Mouse (Mus musculus) frontal cortex, postnatal 36 days (tissue): Measurements from ENCODE around the gene Prrc2a.
"Not testable (repeated sequence)": the region's sequence is repeated elsewhere in the genome, so short reads cannot be mapped to it uniquely, and the experiment has no call there.

Experiments used
- DNase-seq, 2 experiments: peaks; one replicate each; pipeline ENCODE4 v3.0.0; 2022; ENCODE audit warnings: low spot score in 2 of 2

Prrc2a gene

DNA sequence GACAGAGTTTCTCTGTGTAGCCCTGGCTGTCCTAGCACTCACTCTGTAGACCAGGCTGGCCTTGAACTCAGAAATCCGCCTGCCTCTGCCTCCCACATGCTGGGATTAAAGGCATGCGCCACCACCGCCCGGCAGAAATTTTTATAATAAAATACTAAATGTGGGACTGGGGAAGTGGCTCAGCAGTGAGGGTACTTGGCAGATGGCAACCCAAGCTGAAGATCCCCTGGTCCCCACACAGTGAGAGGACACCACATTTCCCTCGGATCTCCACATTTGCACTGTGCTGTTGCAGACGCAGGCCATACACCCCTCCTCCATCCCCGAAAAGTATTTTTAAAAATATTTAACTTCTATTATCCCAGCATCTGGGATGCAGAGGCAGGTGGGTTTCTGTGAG, 31.2 kb downstream of the Prrc2a start:
- no peak for DNase-seq

DNA sequence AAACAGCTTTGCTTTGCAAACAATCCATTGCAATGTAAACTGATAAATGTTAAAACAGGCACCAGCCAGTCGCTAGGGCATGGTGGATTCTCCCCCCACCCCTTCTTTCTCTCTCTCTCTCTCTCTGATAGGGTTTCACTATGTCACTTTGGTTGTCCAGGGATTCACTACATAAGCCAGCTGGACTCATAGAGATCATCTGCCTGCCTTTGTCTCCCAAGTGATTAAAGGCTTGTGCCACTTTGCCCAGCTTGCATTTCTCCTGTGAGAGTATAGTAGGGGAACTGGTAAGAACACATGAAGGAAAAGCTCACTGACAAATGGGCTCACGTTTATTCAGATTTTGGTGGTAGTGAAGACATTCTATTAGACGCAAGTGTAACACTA, 32.5 kb downstream of the Prrc2a start:
- DNase-seq, result no peak

DNA sequence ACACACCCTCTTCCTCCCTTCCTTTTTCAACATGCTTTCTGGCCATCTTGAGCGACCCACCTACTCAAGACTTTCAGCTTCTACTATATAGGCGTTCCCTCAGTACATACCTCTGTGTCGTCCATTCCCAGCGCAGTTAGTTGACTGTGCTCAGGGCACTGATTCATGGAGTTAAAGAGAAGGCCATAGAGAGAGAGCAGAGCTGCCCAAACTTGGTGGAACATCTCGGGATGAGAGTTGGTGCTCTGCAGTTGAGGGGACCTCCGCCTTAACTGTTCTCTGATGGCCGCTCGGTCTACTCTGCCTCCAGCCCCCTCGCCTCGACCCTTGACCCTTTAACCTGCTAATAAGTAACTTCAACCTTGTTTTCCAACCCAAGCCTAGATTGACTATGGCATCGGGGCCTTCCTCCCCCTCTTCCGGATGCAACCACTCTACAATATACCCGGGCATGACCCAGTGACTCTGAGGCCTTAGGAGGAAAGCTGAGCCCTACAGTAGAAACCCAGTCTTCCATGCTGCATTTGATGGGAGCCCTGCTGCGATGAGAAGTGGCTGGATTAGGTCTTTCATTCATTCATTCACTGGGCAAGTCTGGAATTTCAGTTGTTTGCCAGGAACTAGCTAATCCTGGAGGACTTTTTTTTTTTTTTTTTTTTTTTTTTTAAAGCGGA, 33.1 kb downstream of the Prrc2a start, which contains the start of gene Apom:
Apom (minus strand) TSS at position 551 of the 674 bp plus-strand sequence.
- DNase-seq, result no peak

DNA sequence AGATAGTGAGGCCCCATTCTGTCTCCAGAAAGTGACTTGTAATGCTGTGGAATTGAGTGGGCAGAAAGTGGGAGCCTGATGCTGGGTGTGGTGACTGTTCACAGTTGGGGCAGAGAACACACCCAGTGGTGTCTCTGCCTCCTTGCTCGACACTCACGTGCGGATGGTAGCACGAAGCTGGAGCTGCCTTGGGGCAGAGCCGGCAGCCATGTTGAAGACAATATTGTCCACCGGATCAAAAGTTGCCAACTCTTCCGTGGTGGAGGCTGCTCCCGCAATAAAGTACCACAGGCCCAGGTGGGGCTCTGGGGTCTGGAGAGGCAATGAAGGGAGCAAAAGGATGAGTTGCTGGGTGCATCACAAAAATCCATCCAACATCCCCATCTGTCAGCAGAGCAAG, 33.7 kb downstream of the Prrc2a start:
- no peak for DNase-seq

DNA sequence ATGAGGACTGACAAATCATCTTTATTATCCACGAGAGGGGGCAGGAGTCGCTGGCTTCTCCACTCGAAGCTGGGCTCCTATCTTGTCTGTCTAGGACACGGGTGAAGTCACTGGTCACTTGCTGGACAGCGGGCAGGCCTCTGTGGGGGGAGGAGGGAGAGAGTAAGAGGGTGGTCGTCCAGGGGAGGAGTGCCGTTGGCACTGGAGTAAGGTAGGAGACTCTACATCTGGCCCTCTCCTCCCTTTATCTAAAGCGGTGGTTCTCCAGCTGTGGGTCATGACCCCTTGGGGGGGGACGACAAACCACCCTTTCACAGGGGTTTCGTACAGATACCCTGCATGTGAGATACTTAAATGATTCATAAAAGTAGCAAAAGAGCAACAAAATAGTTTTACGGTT, 35.7 kb downstream of the Prrc2a start:
- no peak for DNase-seq

DNA sequence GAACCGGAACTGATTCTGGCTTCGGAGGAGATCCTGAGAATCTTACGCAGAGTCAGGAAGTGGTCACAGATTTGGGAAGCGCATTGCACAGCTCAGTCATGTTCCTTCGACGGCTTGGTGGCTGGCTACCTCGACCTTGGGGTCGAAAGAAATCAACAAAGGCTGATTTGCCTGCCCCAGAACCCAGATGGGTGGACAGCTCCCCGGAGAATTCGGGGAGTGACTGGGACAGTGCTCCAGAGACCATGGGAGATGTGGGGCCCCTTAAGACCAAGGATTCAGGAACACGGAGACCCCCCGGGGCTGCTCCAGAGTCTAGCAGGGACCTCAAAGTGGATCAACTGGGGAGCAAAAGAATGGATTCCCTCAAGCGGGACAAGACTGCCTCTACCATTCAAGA, 37.7 kb downstream of the Prrc2a start:
- no peak for DNase-seq

DNA sequence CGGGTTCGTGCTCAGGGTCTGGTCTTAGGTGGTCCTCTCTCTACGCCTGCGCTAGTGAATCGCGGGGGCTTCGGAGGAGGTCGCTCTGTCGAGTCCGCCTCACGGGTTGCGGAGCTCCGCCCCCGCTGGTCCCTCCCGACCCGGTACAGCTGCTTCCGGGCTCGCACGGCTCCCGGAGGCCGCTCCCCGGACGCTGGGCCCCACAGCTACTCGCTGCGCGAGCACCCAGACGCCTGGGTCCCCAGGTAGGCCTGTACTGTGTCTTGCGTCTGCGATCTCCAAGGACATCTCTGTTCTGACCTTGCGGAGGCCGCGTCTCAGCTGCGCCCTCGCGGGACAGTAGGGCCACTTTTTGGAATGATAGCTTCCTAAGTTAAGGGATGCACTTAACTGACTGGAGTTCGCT, 38.5 kb downstream of the Prrc2a start, which contains the start of gene D17H6S53E:
D17H6S53E (plus strand) TSS at position 168 of the 406 bp plus-strand sequence.
- peak; percentile 67 to 75 for DNase-seq

DNA sequence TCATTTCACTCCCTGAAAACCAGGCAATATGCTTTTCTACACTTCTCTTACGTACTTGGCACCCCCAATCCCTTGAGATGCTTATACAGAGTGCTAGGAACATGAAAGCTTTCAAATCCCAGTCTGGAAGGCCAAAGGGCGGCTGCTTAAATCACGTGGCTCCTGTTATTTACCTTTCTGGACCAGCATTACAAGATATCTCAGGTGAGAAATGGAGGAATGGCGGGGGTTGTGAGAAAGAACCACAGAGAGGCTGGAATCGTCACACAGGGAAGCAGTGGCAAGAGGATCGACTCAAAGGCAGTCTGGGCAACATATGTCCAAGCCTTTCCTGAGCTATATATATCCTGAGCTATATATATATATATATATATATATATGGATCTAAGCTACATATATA, 39.1 kb downstream of the Prrc2a start:
- peak in 1 of 2 experiments; percentile 22 for DNase-seq

DNA sequence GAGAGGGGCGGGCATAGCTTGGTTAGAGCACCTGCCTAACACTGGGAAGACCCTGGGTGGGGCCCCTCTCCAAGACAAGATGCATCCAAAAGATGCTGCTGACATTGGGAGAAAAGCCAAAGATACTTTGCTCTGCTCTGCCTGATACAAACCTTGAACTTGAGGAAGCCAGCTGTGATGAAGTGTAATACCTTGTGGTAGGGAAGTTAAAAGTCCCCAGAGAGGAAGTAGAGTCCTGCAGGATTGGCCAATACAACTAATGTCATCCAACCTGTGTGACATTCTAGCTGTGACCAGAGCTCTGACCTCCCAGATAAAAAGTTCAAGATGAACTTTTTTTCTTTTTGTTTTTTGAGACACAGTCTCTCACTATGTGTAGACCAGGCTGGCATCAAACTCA, 39.6 kb downstream of the Prrc2a start:
- no peak for DNase-seq

DNA sequence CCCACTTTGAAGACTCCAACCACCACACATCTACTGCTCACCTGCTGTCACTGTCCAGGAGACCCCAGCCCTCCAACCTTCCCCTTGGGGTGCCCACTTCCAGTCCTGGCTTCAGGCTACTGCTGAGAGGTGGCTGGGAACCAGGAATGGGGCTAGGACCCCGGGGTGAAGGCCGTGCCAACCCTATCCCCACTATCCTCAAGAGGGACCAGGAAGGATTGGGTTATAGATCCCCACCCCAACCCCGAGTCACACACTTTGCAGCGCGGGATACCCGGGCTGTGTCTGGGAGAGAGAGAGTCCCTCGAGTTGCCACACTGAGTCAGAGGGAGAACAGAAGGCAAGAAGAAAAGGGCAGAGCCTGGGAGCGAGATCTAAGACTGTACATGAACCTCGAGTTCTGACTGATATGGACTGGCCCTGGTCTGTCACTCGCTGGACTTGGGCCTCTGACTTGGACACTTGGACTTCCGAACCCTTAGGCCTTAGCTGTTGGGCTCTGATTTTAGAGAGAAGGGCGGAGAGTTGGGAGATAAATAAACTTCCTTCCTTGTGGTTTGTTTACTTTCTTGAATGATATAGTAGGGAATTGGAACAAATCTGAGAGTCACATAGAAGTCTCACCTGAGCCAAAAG, 40.3 kb downstream of the Prrc2a start:
- DNase-seq, result not testable (repeated sequence)

DNA sequence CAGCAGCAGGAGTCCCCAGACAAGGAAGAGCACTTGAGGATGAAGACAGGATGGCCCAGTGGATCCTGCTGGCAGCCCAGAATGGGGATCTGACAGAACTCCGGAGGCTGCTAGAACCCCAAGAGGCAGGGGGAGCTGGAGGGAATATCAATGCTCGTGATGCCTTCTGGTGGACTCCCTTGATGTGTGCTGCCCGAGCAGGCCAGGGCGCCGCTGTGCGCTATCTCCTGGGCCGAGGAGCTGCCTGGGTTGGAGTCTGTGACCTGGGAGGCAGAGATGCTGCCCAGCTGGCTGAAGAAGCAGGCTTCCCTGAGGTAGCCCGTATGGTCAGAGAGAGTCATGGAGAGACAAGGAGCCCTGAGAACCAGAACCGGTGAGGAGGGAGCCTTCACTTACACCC, 41.4 kb downstream of the Prrc2a start:
- not testable (repeated sequence) for DNase-seq

DNA sequence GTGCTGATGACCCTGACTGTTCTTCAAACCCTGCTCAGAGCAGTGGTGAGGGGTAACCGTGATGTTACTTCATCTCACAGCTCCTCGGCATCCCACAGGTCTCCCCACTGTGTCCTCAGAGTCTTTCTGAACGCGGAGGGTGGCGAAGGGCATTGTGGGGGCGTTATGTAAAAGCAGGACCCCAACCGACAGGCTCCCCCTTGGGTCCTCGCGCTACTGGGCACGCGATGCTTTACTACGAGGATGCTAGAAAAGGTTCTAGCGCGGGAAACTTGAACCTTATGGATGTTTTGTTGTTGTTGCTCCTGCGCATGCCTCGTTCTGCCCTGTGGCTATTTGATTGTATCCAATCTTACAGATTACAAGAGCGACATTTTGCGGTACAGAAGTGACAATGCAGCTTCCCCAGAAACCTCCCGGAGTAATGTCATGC, 42.8 kb downstream of the Prrc2a start, which contains the start of gene Csnk2b:
Csnk2b (minus strand) TSS at position 183 of the 433 bp plus-strand sequence.
- DNase-seq, result peak; percentile 71 to 82

DNA sequence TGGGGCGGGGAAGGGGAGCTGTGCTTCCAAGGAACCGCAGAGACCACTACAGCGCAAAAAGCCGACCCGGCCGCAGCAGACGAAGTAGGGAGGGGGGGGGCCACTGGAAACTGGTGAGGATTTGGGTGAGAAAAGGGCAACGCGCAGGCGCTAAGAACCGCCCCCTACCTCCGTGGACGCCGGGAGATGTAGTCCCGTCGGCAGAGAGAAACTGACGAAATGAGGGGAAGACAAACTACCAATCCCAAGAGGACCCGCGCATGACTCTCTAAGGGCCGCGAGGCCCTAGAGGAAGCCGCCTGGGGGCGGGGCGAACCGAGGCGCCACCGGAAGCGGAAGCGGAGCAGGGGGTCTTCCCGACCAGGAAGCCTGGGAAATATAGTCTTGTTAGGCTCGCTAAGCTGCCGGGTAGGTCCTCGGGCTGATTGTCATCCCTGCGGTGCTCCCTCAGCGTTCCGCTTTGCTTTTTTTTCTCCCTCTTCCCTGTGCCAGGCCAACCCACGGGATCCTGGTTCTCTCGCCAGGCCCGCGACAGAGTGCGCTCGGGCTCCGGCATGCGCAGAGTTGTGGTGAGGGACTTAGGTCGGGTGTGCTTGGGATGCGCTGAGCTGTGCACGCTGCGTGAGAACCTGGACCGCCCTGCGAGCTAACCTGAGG, 43.4 kb downstream of the Prrc2a start, which contains the start of gene Gpank1:
Gpank1 (plus strand) TSS at position 313 of the 657 bp plus-strand sequence.
- peak; percentile 97 to 98 for DNase-seq

DNA sequence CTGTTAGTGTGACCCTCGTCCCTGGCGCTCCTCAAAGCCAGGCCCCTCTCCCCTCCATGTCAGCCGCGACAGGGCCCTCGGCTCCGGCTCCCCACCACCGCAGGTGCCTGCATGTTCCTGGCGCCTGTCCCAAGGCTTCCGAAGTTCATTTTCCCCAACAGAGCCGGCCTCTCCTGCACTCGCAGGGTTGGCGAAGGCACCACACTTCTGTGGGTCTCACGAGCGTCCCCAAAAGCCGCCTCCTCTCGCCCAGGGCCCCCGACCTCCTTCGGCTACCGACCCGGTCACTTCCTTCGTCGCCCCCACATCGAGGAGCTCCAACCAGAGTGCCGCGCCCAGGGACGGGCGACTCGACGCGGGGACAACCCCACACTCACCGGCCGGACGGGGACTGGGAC, 44.0 kb downstream of the Prrc2a start:
- no peak for DNase-seq

DNA sequence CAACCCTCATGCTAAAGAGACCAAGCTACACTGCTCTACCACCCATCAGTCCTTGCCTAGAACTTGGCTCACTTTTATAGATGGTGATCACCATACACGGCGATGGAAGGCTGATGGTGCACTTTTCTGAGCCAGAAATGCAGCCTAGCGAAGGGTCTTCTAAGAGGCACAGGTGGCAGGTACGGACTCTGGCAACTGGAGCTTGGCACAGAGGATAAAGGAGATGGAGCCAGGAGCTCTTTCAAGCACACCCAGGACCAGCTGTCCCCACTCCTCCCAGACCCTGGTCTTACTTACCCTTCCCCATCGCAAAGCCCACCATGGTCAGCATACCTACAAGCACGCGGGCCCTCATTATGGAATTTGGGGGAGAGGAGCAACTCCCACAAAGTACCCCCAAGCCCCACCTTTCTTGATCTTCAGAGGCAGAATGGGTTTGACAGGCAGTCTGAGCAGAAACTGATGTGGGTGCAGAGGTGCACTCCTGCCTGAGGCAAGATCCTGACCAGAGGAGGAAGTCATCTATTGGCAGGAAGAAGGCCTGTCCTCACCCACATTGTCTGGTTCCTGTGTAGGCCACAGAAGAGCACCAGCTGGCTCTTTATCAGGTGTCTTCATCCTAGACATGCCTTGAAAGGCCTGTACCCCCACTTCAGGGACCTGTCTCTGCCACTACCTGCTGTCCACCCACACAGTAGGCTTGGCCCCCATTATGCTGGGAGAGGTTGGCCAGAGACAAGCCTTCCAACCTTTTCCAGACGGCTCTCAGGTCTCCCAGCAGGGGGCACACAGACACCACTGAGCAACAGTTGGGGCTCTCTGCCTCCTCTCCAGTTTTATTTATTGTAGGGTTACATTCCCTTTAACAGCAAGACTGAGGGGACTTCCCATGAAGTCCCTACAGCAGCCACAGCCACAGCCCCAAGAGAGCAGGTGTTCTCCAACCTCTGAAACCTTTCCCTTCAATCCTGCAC, 49.4 kb downstream of the Prrc2a start, which contains the start of gene Ly6g5b:
Ly6g5b (minus strand) TSS at position 383 of the 974 bp plus-strand sequence.
- no peak for DNase-seq

DNA sequence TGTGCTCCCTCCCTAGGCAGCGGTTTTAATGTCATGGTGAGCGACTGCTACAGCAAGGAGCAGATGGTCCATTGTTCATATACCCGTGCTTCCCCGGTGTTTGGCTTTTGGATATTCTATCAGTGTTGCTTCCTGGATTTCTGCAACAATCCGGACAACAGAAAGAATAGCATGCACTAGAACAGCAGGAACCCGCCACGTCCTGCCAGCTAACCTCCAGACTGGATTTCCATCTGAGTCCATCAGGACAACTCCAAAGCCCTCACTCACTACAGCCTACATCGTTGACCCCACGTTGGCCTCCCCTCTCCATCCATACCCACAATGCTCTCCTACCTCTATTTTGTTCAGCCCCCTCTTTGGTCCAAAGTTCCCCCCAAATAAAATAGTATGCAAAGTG, 52.9 kb downstream of the Prrc2a start:
- DNase-seq, result no peak

DNA sequence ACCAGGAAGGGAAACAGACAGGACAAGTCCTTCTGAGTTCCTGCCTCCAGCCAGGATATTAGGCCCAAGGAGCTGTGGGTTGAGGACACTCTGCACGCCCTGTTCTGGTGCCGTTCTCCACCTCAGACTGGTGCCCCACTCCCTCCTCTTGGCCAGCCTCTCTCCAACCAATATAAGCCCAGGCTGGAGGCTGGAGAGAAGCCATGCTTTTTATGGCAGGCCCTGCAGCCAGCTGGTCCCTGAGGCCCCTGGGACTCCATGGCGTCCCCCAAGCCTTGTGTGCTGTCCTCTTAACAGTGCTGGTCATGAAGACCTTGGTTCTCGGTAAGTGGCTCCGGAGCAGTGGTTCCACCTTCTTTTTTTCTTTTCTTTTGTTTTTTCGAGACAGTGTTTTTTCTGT, 56.6 kb downstream of the Prrc2a start, which contains the start of gene Ly6g5c:
Ly6g5c (plus strand) TSS at position 183 of the 400 bp plus-strand sequence.
- no peak for DNase-seq

DNA sequence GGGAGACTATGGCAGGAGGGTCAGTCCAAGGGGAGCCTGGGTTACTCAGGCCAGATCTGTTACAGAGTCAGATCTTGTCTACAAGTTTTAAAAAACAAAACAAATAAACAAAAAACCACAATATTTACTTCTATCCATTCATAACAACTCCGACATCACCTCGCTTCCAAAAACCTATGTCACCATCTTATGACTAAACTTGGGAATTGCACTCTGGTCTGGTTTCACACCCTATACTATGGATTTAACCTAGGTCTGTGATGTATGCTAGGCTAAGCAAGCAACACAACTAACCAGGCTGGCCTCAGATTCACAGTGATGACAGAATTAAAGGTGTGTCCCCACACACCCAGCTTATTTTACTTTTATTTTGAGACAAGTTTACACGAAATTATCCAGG, 58.2 kb downstream of the Prrc2a start:
- DNase-seq, result no peak

DNA sequence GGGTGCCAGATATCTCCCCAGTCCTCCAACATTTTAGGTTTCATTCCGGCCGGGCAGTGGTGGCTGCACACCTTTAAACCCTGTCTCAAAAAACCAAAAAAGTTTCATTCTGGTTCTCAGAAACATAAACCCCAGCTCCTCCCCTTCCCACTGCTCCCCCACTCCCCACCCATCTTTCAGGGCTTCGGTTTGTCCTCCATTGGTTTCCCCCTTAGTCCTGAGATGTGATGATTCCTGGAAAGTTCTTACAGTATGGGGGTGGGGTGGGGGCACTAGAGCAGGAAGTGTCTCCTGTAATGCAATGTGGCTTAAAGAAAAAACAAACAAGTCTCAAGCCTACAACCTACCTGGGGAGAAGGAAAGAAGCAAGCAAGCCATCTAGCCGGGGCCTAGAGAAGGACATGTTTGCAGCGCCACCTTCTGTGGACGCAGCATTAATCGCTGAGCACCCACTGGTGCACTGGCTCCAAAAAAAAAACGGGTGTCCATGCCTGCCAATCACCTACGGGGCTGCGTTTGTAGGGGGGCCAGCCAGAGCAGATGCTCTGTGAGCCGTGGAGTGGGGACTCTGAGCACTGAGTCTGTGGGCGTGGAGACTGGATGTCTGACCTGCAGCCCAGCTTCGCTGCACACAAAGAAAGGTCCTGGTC, 58.8 kb downstream of the Prrc2a start:
- no peak for DNase-seq

DNA sequence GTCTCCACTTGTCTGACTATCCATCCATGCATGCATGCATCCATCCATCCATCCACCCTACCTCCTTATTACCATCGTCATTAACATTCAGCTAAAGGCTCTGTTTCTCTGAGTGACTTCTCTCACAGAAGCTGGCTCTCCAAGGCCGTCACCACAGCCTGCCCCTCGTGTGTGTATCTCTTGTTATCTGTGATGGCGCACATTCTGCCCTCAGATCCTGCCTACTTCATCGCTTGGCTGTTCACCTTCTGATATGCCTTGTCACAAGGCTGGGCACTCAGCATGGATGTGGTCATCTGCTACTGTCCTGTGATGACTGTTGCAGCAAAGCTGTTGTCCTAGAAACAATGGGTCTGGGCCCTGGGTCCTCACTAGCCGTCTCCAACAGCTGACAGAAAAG, 59.9 kb downstream of the Prrc2a start:
- no peak for DNase-seq

DNA sequence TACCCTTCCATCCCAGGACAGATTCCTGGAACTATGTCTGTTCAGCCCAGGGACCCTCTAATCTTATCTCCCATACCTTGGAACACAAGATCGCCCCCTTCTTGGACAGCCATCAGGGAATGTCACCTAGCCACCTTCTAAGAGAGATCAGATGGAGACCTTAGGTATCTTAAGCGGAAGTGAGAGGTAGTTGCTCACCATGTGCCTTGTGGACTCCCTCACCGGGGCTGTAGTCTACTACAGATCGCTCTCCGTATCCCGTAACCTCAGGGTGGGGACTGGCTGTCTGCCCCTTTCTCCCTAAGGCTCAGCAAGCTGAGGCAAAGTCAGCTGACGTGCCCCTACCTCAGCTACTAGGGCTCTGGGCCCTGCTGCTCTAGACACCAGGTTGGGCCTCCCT, 60.6 kb downstream of the Prrc2a start:
- DNase-seq, result no peak
